Mouse (Mus musculus): ENCODE results near the gene Klhl5. TPM values are rescaled to one million over a fixed set of nuclear protein-coding genes. Genes with fewer than 3 reads are reported as not detected.
A peak's percentile ranks its signal among the peaks of the same experiment; 100 is the strongest.

The Klhl5 gene
- polyA plus RNA-seq, 1 experiment from 2014 or later = 18.4 TPM

GRCm38 (mm10) chr5:65154287-65154686, 46.9 kb downstream of the Klhl5 start:
- Histone ChIP-seq H3K9ac (no peak overlapping the region), H3K4me1 (peaks cover 12% of the 10 kb centered on the region), H3K36me3 (peaks cover 24% of the 10 kb centered on the region), H3K27ac (no peak overlapping the region), H3K4me2 (no peak overlapping the region), H3K4me3 (replicated peaks) (no peak overlapping the region), H3K27me3 (no peaks in the 10 kb centered on the region), H3K9me3 (replicated peaks) (0 out of 2 replicates have a peak, but pooled peaks cover 2% of the 10 kb centered on the region)
- ATAC-seq (replicated peaks; ENCODE audit: low FRiP score) = no peak
- WGBS = 85% methylated on average over 6 of the region's 6 CpGs

DNA sequence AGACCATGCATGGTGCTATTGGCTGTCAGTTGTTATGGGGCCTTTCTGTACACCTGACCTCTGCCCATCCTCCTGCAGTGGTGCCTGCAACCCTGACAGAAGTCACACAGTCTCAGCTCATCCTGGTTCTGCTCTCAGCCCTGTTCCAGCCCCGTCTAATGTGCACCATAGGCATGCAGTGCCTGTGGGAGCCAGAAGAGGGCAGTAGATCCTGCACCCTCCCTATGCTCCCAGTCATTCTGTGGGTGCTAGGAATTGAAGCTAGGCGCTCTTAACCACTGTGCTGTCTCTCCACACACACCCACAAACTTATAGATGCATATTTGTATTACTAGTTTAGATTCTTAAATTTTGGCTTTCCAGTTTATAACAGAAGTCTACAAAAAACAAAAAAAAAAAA, 49.5 kb downstream of the Klhl5 start:
- ATAC-seq (replicated peaks; ENCODE audit: low FRiP score) = no peak
- Histone ChIP-seq H3K36me3 (peaks cover 22% of the 10 kb centered on the region), H3K9ac (no peak overlapping the region), H3K4me1 (peaks cover 12% of the 10 kb centered on the region), H3K9me3 (replicated peaks) (0 out of 2 replicates have a peak, but pooled peaks cover 2% of the 10 kb centered on the region), H3K4me3 (replicated peaks) (no peak overlapping the region), H3K27me3 (no peaks in the 10 kb centered on the region), H3K27ac (no peak overlapping the region), H3K4me2 (no peak overlapping the region)
- WGBS = 83% methylated on average over 2 of the region's 2 CpGs

DNA sequence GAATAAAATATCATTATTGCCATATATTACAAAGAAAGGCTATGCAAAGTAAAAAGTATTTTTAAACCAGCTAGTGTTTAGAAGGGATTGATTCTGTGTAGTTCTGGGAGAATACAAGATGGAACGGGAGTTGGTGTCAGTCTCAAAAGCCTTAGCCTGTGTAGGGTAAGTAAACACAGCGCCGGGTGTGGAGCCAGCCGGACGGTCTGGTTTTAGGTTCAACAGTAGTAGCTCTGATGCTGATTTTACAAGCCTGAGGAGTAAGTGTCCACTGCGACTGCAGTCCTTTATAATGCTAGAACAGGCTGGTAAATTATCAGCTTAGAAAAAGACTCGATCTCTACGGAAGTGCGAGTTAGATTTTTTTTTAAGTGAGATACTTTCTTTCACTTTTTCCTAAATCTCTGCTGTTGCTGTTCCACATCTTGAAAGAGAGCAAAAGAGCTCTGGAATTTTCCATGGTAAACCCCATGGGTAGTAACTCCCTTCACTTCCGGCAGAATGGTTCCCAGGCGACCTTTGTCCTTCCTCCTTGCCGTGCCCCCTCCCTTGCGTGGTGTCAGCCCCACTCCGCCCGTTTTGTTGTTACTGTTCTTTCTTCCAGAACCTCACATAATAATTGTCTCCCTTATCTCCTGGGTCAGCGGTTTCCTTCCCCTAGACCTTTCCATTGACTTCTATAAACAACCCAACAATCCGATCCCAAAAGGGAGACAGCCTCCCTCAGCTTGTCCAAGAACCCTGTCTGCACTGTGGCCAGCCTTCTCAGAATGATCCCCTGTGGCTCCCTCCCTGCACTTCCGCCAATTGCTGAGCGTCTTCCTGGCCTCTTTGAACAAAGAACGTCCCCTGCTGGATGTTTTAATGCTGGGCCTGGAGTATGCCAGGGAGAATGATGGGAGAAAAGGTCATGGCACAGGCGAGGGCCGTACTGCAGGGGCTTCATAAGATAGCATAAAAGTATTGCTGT, 50.4 kb downstream of the Klhl5 start:
- H3K4me2 ChIP-seq = peak overlapping the region; percentile 44
- peak; percentile 82 for ATAC-seq (replicated peaks; ENCODE audit: low FRiP score)
- H3K27me3 ChIP-seq = no peaks in the 10 kb centered on the region
- no peak overlapping the region for H3K9ac ChIP-seq
- H3K27ac ChIP-seq = peak overlapping the region; percentile 81
- H3K4me3 ChIP-seq (replicated peaks) = no peak overlapping the region
- peaks cover 17% of the 10 kb centered on the region for H3K4me1 ChIP-seq
- WGBS = 38% methylated on average over 22 of the region's 22 CpGs
- H3K9me3 ChIP-seq (replicated peaks) = 0 out of 2 replicates have a peak, but pooled peaks cover 2% of the 10 kb centered on the region
- peaks cover 19% of the 10 kb centered on the region for H3K36me3 ChIP-seq

DNA sequence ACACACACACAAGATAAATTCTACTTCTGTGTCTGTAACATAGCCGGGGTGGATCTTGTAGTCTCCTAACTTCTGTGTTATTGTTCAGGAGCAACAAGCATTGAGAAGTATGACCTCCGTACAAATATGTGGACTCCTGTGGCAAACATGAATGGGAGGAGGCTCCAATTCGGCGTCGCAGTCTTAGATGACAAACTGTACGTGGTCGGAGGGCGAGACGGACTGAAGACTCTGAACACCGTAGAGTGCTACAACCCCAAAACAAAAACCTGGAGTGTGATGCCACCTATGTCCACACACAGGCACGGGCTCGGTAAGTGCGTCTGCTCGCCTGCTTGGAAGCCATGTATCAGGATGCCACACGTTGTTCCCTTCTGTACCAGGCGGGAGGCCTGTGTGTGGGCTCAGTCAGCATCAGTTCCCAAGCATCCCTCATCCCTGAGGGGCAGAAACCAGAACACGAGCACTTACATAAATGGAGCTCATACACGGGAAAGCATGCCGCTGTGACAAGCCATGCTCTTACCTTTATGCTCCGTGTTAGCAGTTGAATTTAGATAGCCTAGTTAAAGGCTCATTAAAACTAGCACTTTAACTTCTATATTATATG, 51.5 kb downstream of the Klhl5 start:
- Histone ChIP-seq H3K4me2 (no peak overlapping the region), H3K9ac (no peak overlapping the region), H3K9me3 (replicated peaks) (0 out of 2 replicates have a peak, but pooled peaks cover 2% of the 10 kb centered on the region), H3K36me3 (peaks cover 14% of the 10 kb centered on the region), H3K27ac (peak overlapping the region; percentile 81), H3K4me3 (replicated peaks) (no peak overlapping the region), H3K4me1 (peaks cover 28% of the 10 kb centered on the region), H3K27me3 (no peaks in the 10 kb centered on the region)
- WGBS = 91% methylated on average over 20 of the region's 20 CpGs
- ATAC-seq (replicated peaks; ENCODE audit: low FRiP score) = no peak

DNA sequence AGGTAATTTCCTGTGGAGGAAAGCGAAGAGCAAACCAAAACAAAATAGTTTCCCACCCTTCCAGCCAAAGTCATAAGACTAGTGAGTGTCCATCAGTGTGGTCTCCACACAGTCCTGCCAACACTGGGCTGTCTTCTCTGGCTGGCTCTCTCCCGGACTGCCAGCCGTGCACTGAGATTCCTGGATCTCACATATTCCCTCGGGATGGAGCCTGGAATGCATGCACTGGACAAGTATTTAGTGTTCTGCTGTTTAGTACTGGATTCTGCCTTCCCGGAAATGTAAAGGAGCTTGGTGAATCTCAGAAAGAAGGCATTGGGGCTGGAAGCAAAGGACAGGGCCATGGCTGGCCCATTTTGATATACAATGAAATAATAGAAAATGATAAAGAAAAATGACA, 55.7 kb downstream of the Klhl5 start:
- no peaks in the 10 kb centered on the region for H3K27me3 ChIP-seq
- H3K4me1 ChIP-seq = peaks cover 23% of the 10 kb centered on the region
- no peak overlapping the region for H3K4me2 ChIP-seq
- H3K9ac ChIP-seq = no peak overlapping the region
- 44% methylated on average over 5 of the region's 5 CpGs for WGBS
- no peaks in the 10 kb centered on the region for H3K9me3 ChIP-seq (replicated peaks)
- H3K36me3 ChIP-seq = peaks cover 21% of the 10 kb centered on the region
- H3K27ac ChIP-seq = peak overlapping the region; percentile 66
- ATAC-seq (replicated peaks; ENCODE audit: low FRiP score) = no peak
- no peak overlapping the region for H3K4me3 ChIP-seq (replicated peaks)

- H3K36me3 ChIP-seq = peaks cover 21% of the 10 kb centered on the region
- H3K4me1 ChIP-seq = peaks cover 18% of the 10 kb centered on the region
- H3K27ac ChIP-seq = peak overlapping the region; percentile 66; the same call in 1 of the 2 replicates
- H3K9me3 ChIP-seq (replicated peaks) = no peaks in the 10 kb centered on the region
- WGBS = 44% methylated on average over 17 of the region's 17 CpGs
- H3K27me3 ChIP-seq = no peaks in the 10 kb centered on the region
- ATAC-seq (replicated peaks; ENCODE audit: low FRiP score) = peak; percentile 52
- no peak overlapping the region for H3K4me3 ChIP-seq (replicated peaks)
- peak overlapping the region; percentile 15; the same call in 1 of the 2 replicates for H3K4me2 ChIP-seq
- no peak overlapping the region for H3K9ac ChIP-seq
Measured at GRCm38 (mm10) chr5:65163489-65164092, 56.3 kb downstream of the Klhl5 start.

DNA sequence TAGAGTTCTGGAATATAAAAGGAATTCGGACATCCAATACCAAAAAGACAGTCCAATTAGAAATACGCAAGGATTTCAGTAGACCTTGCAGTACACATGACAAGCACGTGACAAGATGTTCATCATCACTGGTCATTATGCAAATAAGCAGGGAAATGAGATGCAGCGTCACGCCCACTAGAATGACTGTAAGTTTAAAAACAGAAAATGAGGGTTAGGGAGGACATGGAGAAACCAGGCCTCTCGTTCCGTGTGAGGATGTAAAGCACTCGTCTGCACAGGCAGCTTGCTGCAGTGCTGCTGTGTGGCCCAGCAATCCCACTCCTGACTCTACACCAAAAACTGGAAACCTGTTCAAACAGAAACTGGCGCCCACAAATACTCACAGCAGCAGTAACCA, 62.9 kb downstream of the Klhl5 start:
- H3K27me3 ChIP-seq = no peaks in the 10 kb centered on the region
- H3K36me3 ChIP-seq = 0 out of 2 replicates have a peak, but pooled peaks cover 7% of the 10 kb centered on the region

GRCm38 (mm10) chr5:65175035-65175917, 67.9 kb downstream of the Klhl5 start:
- peaks cover 13% of the 10 kb centered on the region for H3K4me1 ChIP-seq
- no peak overlapping the region for H3K9ac ChIP-seq
- H3K27ac ChIP-seq = no peak overlapping the region
- no peak overlapping the region for H3K4me3 ChIP-seq (replicated peaks)
- no peak for ATAC-seq (replicated peaks; ENCODE audit: low FRiP score)
- 72% methylated on average over 26 of the region's 26 CpGs for WGBS
- H3K4me2 ChIP-seq = no peak overlapping the region
- no peaks in the 10 kb centered on the region for H3K27me3 ChIP-seq
- H3K9me3 ChIP-seq (replicated peaks) = no peaks in the 10 kb centered on the region
- no peaks in the 10 kb centered on the region for H3K36me3 ChIP-seq

More for the DNA sequence above, 62.9 kb downstream of the Klhl5 start:
- no peak overlapping the region for H3K4me3 ChIP-seq (replicated peaks)
- ATAC-seq (replicated peaks; ENCODE audit: low FRiP score) = no peak
- H3K9me3 ChIP-seq (replicated peaks) = no peaks in the 10 kb centered on the region
- no peak overlapping the region for H3K4me2 ChIP-seq
- 83% methylated on average over 9 of the region's 9 CpGs for WGBS
- H3K9ac ChIP-seq = no peak overlapping the region
- H3K4me1 ChIP-seq = 0 out of 2 replicates have a peak, but pooled peaks cover 4% of the 10 kb centered on the region
- H3K27ac ChIP-seq = no peak overlapping the region

- Histone ChIP-seq H3K4me1 (peaks cover 13% of the 10 kb centered on the region), H3K9ac (no peak overlapping the region), H3K4me2 (no peak overlapping the region), H3K9me3 (replicated peaks) (no peaks in the 10 kb centered on the region), H3K27ac (no peak overlapping the region), H3K36me3 (no peaks in the 10 kb centered on the region), H3K4me3 (replicated peaks) (no peak overlapping the region), H3K27me3 (no peaks in the 10 kb centered on the region)
- no peak for ATAC-seq (replicated peaks; ENCODE audit: low FRiP score)
- 74% methylated on average over 13 of the region's 13 CpGs for WGBS
Measured at GRCm38 (mm10) chr5:65175918-65176484, 68.7 kb downstream of the Klhl5 start.

GRCm38 (mm10) chr5:65177026-65177514, 69.7 kb downstream of the Klhl5 start:
- no peaks in the 10 kb centered on the region for H3K27me3 ChIP-seq
- ATAC-seq (replicated peaks; ENCODE audit: low FRiP score) = peak; percentile 64; the same call in 1 of the 2 replicates
- no peaks in the 10 kb centered on the region for H3K9me3 ChIP-seq (replicated peaks)
- H3K4me3 ChIP-seq (replicated peaks) = no peak overlapping the region
- H3K27ac ChIP-seq = no peak overlapping the region
- WGBS = 37% methylated on average over 11 of the region's 11 CpGs
- no peaks in the 10 kb centered on the region for H3K36me3 ChIP-seq
- H3K4me1 ChIP-seq = peaks cover 13% of the 10 kb centered on the region
- no peak overlapping the region for H3K4me2 ChIP-seq
- H3K9ac ChIP-seq = no peak overlapping the region

GRCm38 (mm10) chr5:65178477-65178876, 71.1 kb downstream of the Klhl5 start:
- Histone ChIP-seq H3K27ac (no peak overlapping the region), H3K4me2 (no peak overlapping the region), H3K27me3 (no peaks in the 10 kb centered on the region), H3K36me3 (no peaks in the 10 kb centered on the region), H3K4me3 (replicated peaks) (no peak overlapping the region), H3K9me3 (replicated peaks) (no peaks in the 10 kb centered on the region), H3K9ac (no peak overlapping the region), H3K4me1 (peaks cover 13% of the 10 kb centered on the region)
- 91% methylated on average over 9 of the region's 9 CpGs for WGBS
- no peak for ATAC-seq (replicated peaks; ENCODE audit: low FRiP score)
